Mouse (Mus musculus) hindbrain, embryonic 10.5 days (tissue): ENCODE results near the gene Mast1. TPM values are rescaled to one million over a fixed set of nuclear protein-coding genes. Genes with fewer than 3 reads are reported as not detected.
A peak's percentile ranks its signal among the peaks of the same experiment; 100 is the strongest.

Experiments
- DNase-seq: peaks from one replicate; pipeline ENCODE4 v3.0.0-alpha.2; 2017; ENCODE audit warnings: low spot score
- H3K27ac ChIP-seq: fragments of 300-500 bp; sonication (generic); 2 replicates; pipeline ENCODE4 v1.5.1; 2016; ENCODE audit warnings: mild to moderate bottlenecking, moderate library complexity
- H3K27me3 ChIP-seq: fragments of 300-500 bp; sonication (generic); 2 replicates; pipeline ENCODE4 v1.6.1; 2016; ENCODE audit warnings: mild to moderate bottlenecking; ENCODE audit not compliant: poor library complexity, insufficient read depth, severe bottlenecking
- H3K36me3 ChIP-seq: fragments of 300-500 bp; sonication (generic); 2 replicates; pipeline ENCODE4 v1.6.1; 2016; ENCODE audit warnings: mild to moderate bottlenecking, moderate library complexity
- H3K4me1 ChIP-seq: fragments of 300-500 bp; sonication (generic); replicated peaks from 2 replicates; pipeline ENCODE4 v1.6.1; 2016; ENCODE audit warnings: mild to moderate bottlenecking
- H3K4me3 ChIP-seq: fragments of 300-500 bp; sonication (generic); 2 replicates; pipeline ENCODE4 v1.5.1; 2016; ENCODE audit warnings: mild to moderate bottlenecking, moderate library complexity
- H3K9me3 ChIP-seq: fragments of 300-500 bp; sonication (generic); 2 replicates; pipeline ENCODE4 v1.6.1; 2016; ENCODE audit warnings: mild to moderate bottlenecking, moderate library complexity
- WGBS: fragments of 180-500 bp; shearing (Covaris S2); methylation state at CpG from one replicate; pipeline ENCODE4 v1.1.7; 2016; 5-methylcytosine and 5-hydroxymethylcytosine counted together
- polyA plus RNA-seq: library from polyadenylated mRNA; unstranded; fragments of >200 nt; fragmentation: Nextera tagmentation; extraction: Ambion mirVana; gene quantifications from 2 replicates; pipeline ENCODE4 v1.2.1, GENCODE M21; 2016

The Mast1 gene
- polyA plus RNA-seq, 1 experiment from 2014 or later, result 12.7 TPM

DNA sequence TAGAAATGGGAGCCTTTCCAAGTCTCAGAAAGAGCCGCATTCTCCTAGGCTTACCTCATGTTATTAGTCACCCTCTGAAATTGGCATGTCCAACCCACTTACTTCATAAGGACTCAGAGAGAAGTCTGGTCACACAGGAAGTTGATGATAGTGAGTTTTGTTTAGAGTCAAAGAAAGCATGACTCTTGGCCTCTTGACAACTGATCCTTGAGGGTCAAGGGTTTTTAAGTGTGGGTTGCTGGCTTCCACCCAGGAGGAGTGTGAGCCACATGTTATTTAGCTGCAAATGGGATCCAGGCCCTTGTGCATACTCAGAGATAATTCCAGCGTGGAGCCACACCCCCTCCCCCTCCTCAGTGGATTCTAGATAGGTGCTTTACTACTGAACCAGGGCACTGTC, 15.6 kb downstream of the Mast1 start:
- Histone ChIP-seq H3K36me3 (peaks cover 32% of the 10 kb centered on the region), H3K27ac (no peak overlapping the region), H3K27me3 (peaks cover 61% of the 10 kb centered on the region), H3K4me3 (no peak overlapping the region), H3K4me1 (peaks cover 7% of the 10 kb centered on the region), H3K9me3 (no peaks in the 10 kb centered on the region)
- DNase-seq, result no peak
- WGBS, result 87% methylated on average over 2 of the region's 2 CpGs

GRCm38 (mm10) chr8:84918646-84919045, 18.5 kb downstream of the Mast1 start:
- Histone ChIP-seq H3K4me1 (peaks cover 10% of the 10 kb centered on the region), H3K27ac (no peak overlapping the region), H3K36me3 (peaks cover 44% of the 10 kb centered on the region), H3K4me3 (no peak overlapping the region), H3K9me3 (0 out of 2 replicates have a peak, but pooled peaks cover 5% of the 10 kb centered on the region), H3K27me3 (peaks cover 75% of the 10 kb centered on the region)
- DNase-seq, result no peak
- WGBS, result 88% methylated on average over 15 of the region's 15 CpGs

DNA sequence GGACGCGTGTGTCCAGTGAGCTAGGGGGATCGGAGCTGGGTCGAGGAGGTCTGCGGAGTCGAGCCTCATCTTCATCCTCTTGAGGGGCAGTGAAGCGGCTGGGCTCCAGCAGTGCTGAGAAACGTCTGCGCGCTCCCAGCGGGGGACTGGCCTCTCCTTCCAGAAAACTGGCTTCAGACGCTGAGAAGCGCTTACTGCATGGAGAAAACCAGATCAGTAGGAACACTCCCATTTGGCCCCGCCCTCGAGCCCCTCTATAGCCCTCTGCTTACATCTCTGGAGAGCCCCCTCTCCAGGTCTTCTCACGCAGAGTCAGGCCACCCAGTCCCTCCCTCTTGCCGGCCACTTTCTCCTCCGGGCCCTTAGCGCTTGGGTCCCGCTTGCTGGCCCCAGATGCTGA, 19.4 kb downstream of the Mast1 start:
- 27% methylated on average over 20 of the region's 20 CpGs for WGBS
- 0 out of 2 replicates have a peak, but pooled peaks cover 5% of the 10 kb centered on the region for H3K9me3 ChIP-seq
- H3K4me3 ChIP-seq, result no peak overlapping the region
- H3K36me3 ChIP-seq, result peaks cover 43% of the 10 kb centered on the region
- H3K4me1 ChIP-seq, result peaks cover 19% of the 10 kb centered on the region
- DNase-seq, result no peak
- H3K27me3 ChIP-seq, result peaks cover 81% of the 10 kb centered on the region
- H3K27ac ChIP-seq, result no peak overlapping the region

DNA sequence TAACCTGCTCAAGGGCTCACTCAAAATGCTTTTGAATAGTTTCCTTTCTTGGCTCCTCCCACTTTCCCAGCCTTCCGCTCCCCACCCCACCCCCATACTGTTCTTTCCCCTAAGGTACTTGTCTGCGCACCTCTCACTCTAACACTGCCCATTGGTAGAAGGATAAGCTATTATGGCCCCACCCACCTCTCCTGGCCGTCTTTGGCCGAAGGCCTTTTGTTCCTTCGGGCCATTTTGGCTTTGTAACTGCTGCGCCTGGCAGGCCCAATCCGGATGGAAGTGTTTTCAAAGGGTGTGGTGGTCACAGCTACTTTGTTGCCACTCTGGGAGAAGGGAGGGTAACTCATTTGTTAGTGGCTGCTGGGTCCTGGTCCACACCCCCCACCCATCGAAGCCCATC, 21.9 kb downstream of the Mast1 start:
- peaks cover 27% of the 10 kb centered on the region for H3K4me1 ChIP-seq
- H3K27me3 ChIP-seq, result peaks cover 98% of the 10 kb centered on the region
- no peak overlapping the region for H3K4me3 ChIP-seq
- no peak for DNase-seq
- peaks cover 46% of the 10 kb centered on the region for H3K36me3 ChIP-seq
- 89% methylated on average over 8 of the region's 8 CpGs for WGBS
- H3K9me3 ChIP-seq, result 0 out of 2 replicates have a peak, but pooled peaks cover 5% of the 10 kb centered on the region
- H3K27ac ChIP-seq, result no peak overlapping the region

GRCm38 (mm10) chr8:84913960-84914359, 23.2 kb downstream of the Mast1 start:
- WGBS, result 32% methylated on average over 4 of the region's 4 CpGs
- Histone ChIP-seq H3K4me3 (peak overlapping the region; percentile 48; the same call in 1 of the 2 replicates), H3K27me3 (peaks cover 99% of the 10 kb centered on the region), H3K27ac (no peak overlapping the region), H3K36me3 (peaks cover 37% of the 10 kb centered on the region), H3K4me1 (peaks cover 34% of the 10 kb centered on the region), H3K9me3 (0 out of 2 replicates have a peak, but pooled peaks cover 5% of the 10 kb centered on the region)
- no peak for DNase-seq

DNA sequence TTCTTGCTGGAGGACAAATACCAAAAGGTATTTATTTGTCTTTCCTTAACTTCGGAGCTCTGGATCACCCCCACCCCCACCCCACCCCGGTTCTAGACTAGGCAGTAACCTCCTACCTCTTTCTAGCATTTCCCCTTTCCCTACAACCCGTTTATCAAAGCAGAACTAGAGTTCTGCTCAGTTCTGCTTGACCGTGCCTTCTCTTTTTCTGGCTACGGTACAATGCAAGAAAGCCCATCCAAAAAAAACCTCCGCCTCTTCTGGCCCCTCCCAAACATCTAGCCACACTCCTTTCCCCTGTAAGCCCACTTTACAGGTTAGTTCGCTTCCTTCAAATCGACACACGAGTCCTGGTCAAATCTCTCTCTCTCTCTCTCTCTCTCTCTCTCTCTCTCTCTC, 23.7 kb downstream of the Mast1 start:
- Histone ChIP-seq H3K36me3 (peaks cover 37% of the 10 kb centered on the region), H3K4me1 (peaks cover 39% of the 10 kb centered on the region), H3K4me3 (peak overlapping the region; percentile 48), H3K27ac (peak overlapping the region; percentile 13; the same call in 1 of the 2 replicates), H3K9me3 (0 out of 2 replicates have a peak, but pooled peaks cover 5% of the 10 kb centered on the region), H3K27me3 (peaks cover 98% of the 10 kb centered on the region)
- WGBS, result 16% methylated on average over 9 of the region's 9 CpGs
- no peak for DNase-seq

DNA sequence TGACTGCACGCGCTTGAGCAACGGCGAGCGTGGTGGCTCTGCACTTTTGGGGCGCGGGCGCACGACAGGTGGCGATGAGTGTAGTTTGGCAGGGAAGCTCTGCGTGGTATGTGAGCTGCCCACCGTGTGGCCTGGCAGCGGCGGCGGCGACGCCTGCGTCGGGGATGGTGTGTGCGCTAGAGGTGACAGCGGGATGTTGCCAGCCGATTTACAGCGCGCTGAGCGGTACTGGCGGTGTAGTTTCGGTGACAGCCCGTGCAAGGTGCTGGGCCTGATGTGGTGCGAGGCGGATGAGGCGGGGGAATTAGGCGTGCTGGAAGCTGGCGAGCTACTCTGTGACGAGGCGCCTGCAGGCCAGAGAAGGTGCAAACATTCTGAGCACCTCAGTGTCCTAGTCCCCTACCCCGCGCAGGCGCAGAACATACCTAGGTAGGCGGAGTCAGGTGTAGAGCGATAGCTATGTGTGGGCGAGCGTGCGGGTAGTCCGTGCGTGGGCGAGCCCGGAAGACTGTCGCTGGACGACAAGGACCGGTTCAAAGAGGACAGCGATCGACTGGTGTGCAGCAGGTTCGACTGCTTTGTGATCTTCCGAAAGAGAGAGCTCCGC, 24.2 kb downstream of the Mast1 start:
- Histone ChIP-seq H3K36me3 (peaks cover 37% of the 10 kb centered on the region), H3K27ac (peak overlapping the region; percentile 13), H3K4me1 (peaks cover 41% of the 10 kb centered on the region), H3K4me3 (peak overlapping the region; percentile 48), H3K27me3 (peaks cover 93% of the 10 kb centered on the region), H3K9me3 (0 out of 2 replicates have a peak, but pooled peaks cover 5% of the 10 kb centered on the region)
- 2% methylated on average over 55 of the region's 55 CpGs for WGBS
- DNase-seq, result peak; percentile 64

- Histone ChIP-seq H3K4me1 (peaks cover 35% of the 10 kb centered on the region), H3K36me3 (peaks cover 33% of the 10 kb centered on the region), H3K9me3 (0 out of 2 replicates have a peak, but pooled peaks cover 5% of the 10 kb centered on the region), H3K27me3 (peaks cover 87% of the 10 kb centered on the region), H3K27ac (0 out of 2 replicates have a peak overlapping the region, but pooled peaks have one; percentile 13), H3K4me3 (peak overlapping the region; percentile 48)
- whole genome bisulfite sequencing, result 21% methylated on average over 27 of the region's 27 CpGs
- DNase-seq, result no peak
Observed at GRCm38 (mm10) chr8:84912391-84912790, 24.8 kb downstream of the Mast1 start.

DNA sequence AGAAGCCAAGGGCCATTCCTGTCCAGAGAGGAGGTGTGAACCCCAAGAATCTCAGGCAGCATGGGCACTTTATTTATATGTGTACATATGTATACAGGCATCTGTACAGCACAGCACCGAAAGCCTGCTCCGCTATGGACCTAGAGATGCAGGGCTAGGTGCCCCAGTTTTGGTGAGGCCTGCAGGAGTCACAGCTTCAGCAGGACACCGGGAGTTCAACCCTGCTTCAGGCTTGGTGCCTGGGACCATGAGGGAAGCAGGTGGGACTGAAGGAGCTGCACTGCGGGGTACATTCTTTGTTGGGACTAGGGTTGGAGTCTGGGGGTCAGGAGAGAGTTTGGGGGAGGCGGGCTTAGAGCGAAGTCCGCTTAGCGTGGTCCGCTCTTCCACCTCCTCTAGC, 25.3 kb downstream of the Mast1 start:
- Histone ChIP-seq H3K27ac (no peak overlapping the region), H3K27me3 (peaks cover 81% of the 10 kb centered on the region), H3K36me3 (peaks cover 30% of the 10 kb centered on the region), H3K9me3 (0 out of 2 replicates have a peak, but pooled peaks cover 5% of the 10 kb centered on the region), H3K4me3 (peak overlapping the region; percentile 48; the same call in 1 of the 2 replicates), H3K4me1 (peaks cover 35% of the 10 kb centered on the region)
- no peak for DNase-seq
- 80% methylated on average over 9 of the region's 9 CpGs for WGBS

GRCm38 (mm10) chr8:84910551-84910950, 26.6 kb downstream of the Mast1 start:
- 0 out of 2 replicates have a peak, but pooled peaks cover 5% of the 10 kb centered on the region for H3K9me3 ChIP-seq
- DNase-seq, result no peak
- H3K27ac ChIP-seq, result no peak overlapping the region
- WGBS, result 85% methylated on average over 6 of the region's 6 CpGs
- H3K27me3 ChIP-seq, result peaks cover 71% of the 10 kb centered on the region
- no peak overlapping the region for H3K4me3 ChIP-seq
- H3K4me1 ChIP-seq, result peaks cover 35% of the 10 kb centered on the region
- H3K36me3 ChIP-seq, result peaks cover 20% of the 10 kb centered on the region

- no peak for DNase-seq
- Histone ChIP-seq H3K4me3 (no peak overlapping the region), H3K36me3 (peaks cover 15% of the 10 kb centered on the region; the same call in 1 of the 2 replicates), H3K4me1 (peaks cover 35% of the 10 kb centered on the region), H3K9me3 (0 out of 2 replicates have a peak, but pooled peaks cover 5% of the 10 kb centered on the region), H3K27ac (no peak overlapping the region), H3K27me3 (peaks cover 71% of the 10 kb centered on the region)
- WGBS, result 78% methylated on average over 5 of the region's 5 CpGs
Observed at GRCm38 (mm10) chr8:84909949-84910348, 27.2 kb downstream of the Mast1 start.

GRCm38 (mm10) chr8:84909162-84909767, 27.9 kb downstream of the Mast1 start:
- 49% methylated on average over 20 of the region's 20 CpGs for WGBS
- Histone ChIP-seq H3K36me3 (peaks cover 15% of the 10 kb centered on the region; the same call in 1 of the 2 replicates), H3K27me3 (peaks cover 71% of the 10 kb centered on the region), H3K27ac (peak overlapping the region; percentile 83; the same call in 1 of the 2 replicates), H3K4me1 (peaks cover 35% of the 10 kb centered on the region), H3K9me3 (0 out of 2 replicates have a peak, but pooled peaks cover 4% of the 10 kb centered on the region), H3K4me3 (peak overlapping the region; percentile 62)
- no peak for DNase-seq
